Mouse (Mus musculus): ENCODE results near the gene Tmcc3. TPM values are rescaled to one million over a fixed set of nuclear protein-coding genes. Genes with fewer than 3 reads are reported as not detected.

The Tmcc3 gene
- total RNA-seq, 2 experiments from 2014 or later, result 16.0 to 16.7 TPM

- no peak for DNase-seq (ENCODE audit: extremely low spot score in 1 of 2, low spot score in 2 of 2)
- intact Hi-C loops (cut with DNase I), result no loop called here
Measured at GRCm38 (mm10) chr10:94550649-94551048, 238.9 kb downstream of the Tmcc3 start.

GRCm38 (mm10) chr10:94551065-94551464 lies 239.3 kb downstream of the Tmcc3 start:
- no peak for DNase-seq (ENCODE audit: extremely low spot score in 1 of 2, low spot score in 2 of 2)
- intact Hi-C loops (cut with DNase I), result no loop called here

GRCm38 (mm10) chr10:94551511-94551910 lies 239.8 kb downstream of the Tmcc3 start:
- DNase-seq (ENCODE audit: extremely low spot score in 1 of 2, low spot score in 2 of 2), result no peak
- intact Hi-C loops (cut with DNase I), result no loop called here

GRCm38 (mm10) chr10:94551924-94552523 lies 240.3 kb downstream of the Tmcc3 start:
- intact Hi-C loops (cut with DNase I), result no loop called here
- no peak for DNase-seq (ENCODE audit: extremely low spot score in 1 of 2, low spot score in 2 of 2)

- DNase-seq (ENCODE audit: extremely low spot score in 1 of 2, low spot score in 2 of 2), result no peak
- intact Hi-C loops (cut with DNase I), result no loop called here
Measured at GRCm38 (mm10) chr10:94555394-94555793, 243.6 kb downstream of the Tmcc3 start.

GRCm38 (mm10) chr10:94557428-94558149 lies 245.8 kb downstream of the Tmcc3 start:
- no peak for DNase-seq (ENCODE audit: extremely low spot score in 1 of 2, low spot score in 2 of 2)
- intact Hi-C loops (cut with DNase I), result no loop called here

- intact Hi-C loops (cut with DNase I), result no loop called here
Measured at GRCm38 (mm10) chr10:94558826-94559225, 247.1 kb downstream of the Tmcc3 start.

GRCm38 (mm10) chr10:94561351-94561750 lies 249.6 kb downstream of the Tmcc3 start:
- intact Hi-C loops (cut with DNase I), result no loop called here
- DNase-seq (ENCODE audit: extremely low spot score in 1 of 2, low spot score in 2 of 2), result no peak

More at GRCm38 (mm10) chr10:94558826-94559225, 247.1 kb downstream of the Tmcc3 start:
- no peak for DNase-seq (ENCODE audit: extremely low spot score in 1 of 2, low spot score in 2 of 2)

- intact Hi-C loops (cut with DNase I), result no loop called here
- DNase-seq (ENCODE audit: extremely low spot score in 1 of 2, low spot score in 2 of 2), result no peak
Measured at GRCm38 (mm10) chr10:94562188-94562587, 250.4 kb downstream of the Tmcc3 start.

GRCm38 (mm10) chr10:94562991-94563390 lies 251.2 kb downstream of the Tmcc3 start:
- DNase-seq (ENCODE audit: extremely low spot score in 1 of 2, low spot score in 2 of 2), result no peak
- intact Hi-C loops (cut with DNase I), result no loop called here

- no peak for DNase-seq (ENCODE audit: extremely low spot score in 1 of 2, low spot score in 2 of 2)
- intact Hi-C loops (cut with DNase I), result loop anchor here (5.0 kb wide), 1 partner anchor 38 kb away; no protein-coding TSS in a partner anchor
Measured at GRCm38 (mm10) chr10:94565410-94566221, 253.9 kb downstream of the Tmcc3 start.

- intact Hi-C loops (cut with DNase I), result loop anchor here (5.0 kb wide), 1 partner anchor 39 kb away; no protein-coding TSS in a partner anchor
- no peak for DNase-seq (ENCODE audit: extremely low spot score in 1 of 2, low spot score in 2 of 2)
Measured at GRCm38 (mm10) chr10:94566222-94566868, 254.6 kb downstream of the Tmcc3 start.

- no peak for DNase-seq (ENCODE audit: extremely low spot score in 1 of 2, low spot score in 2 of 2)
- intact Hi-C loops (cut with DNase I), result loop anchor here (5.0 kb wide), 1 partner anchor 40 kb away; no protein-coding TSS in a partner anchor
Measured at GRCm38 (mm10) chr10:94567251-94567650, 255.5 kb downstream of the Tmcc3 start.

- no peak for DNase-seq (ENCODE audit: extremely low spot score in 1 of 2, low spot score in 2 of 2)
- intact Hi-C loops (cut with DNase I), result loop anchor here (5.0 kb wide), 1 partner anchor 41 kb away; no protein-coding TSS in a partner anchor
Measured at GRCm38 (mm10) chr10:94567915-94568314, 256.2 kb downstream of the Tmcc3 start.

GRCm38 (mm10) chr10:94568867-94569266 lies 257.1 kb downstream of the Tmcc3 start:
- intact Hi-C loops (cut with DNase I), result loop anchor here (5.0 kb wide), 1 partner anchor 42 kb away; no protein-coding TSS in a partner anchor
- no peak for DNase-seq (ENCODE audit: extremely low spot score in 1 of 2, low spot score in 2 of 2)

- DNase-seq (ENCODE audit: extremely low spot score in 1 of 2, low spot score in 2 of 2), result no peak
- intact Hi-C loops (cut with DNase I), result loop anchor here (5.0 kb wide), 1 partner anchor 42 kb away; no protein-coding TSS in a partner anchor
Measured at GRCm38 (mm10) chr10:94569731-94570130, 258.0 kb downstream of the Tmcc3 start.

- no peak for DNase-seq (ENCODE audit: extremely low spot score in 1 of 2, low spot score in 2 of 2)
- intact Hi-C loops (cut with DNase I), result no loop called here
Measured at GRCm38 (mm10) chr10:94571927-94572620, 260.3 kb downstream of the Tmcc3 start.

- DNase-seq (ENCODE audit: extremely low spot score in 1 of 2, low spot score in 2 of 2), result no peak
- intact Hi-C loops (cut with DNase I), result no loop called here
Measured at GRCm38 (mm10) chr10:94572772-94573171, 261.0 kb downstream of the Tmcc3 start.
